29 mouse cellular contexts compared by ENCODE assay signal in the genomic region with DNA sequence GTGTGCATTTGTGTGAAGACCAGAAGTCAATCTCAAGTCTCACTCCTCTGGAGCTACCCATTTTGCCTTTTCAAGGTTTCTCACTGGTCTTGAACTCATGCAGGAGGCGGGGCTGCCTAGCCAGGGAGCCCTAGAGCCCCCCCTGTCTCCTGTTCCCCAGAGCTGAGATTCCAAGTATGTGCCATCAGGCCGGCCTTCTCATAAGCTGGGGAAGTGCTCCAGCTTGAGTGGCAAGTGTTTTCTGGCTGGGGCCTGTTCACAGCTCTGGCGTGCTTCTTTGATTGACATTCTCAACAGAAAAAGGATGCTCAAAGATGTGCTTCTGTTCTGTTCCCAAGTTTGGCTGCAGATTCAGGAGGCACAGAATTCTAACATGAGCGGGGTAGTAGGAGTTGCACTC. TPM values are rescaled to one million over a fixed set of nuclear protein-coding genes. Genes with fewer than 3 reads are reported as not detected.
"Had no signal": no experiment of that assay in that cellular context is flagged by ENCODE, and none has a peak within 500 bp of the region (broad histone marks: within the 10 kb centered on the region; RNA-seq: fewer than 3 reads in every experiment).

No protein-coding gene starts in this region.

- H3K36me3 ChIP-seq: limb, embryonic 10.5 days; limb, embryonic 13.5 days; midbrain, embryonic 12.5 days; midbrain, embryonic 15.5 days; neural tube, embryonic 12.5 days; neural tube, embryonic 15.5 days; stomach, embryonic 15.5 days had no signal

- H3K4me1 ChIP-seq: limb, embryonic 10.5 days; limb, embryonic 13.5 days; midbrain, embryonic 12.5 days; midbrain, embryonic 15.5 days; neural tube, embryonic 12.5 days; neural tube, embryonic 15.5 days; stomach, embryonic 15.5 days had no signal

- H3K4me2 ChIP-seq: limb, embryonic 13.5 days; lung, embryonic 14.5 days; midbrain, embryonic 12.5 days; midbrain, embryonic 15.5 days; neural tube, embryonic 12.5 days; neural tube, embryonic 15.5 days; stomach, embryonic 15.5 days had no signal

- H3K27ac ChIP-seq: kidney, postnatal 0 days; limb, embryonic 10.5 days; limb, embryonic 13.5 days; liver, embryonic 14.5 days; midbrain, embryonic 12.5 days; midbrain, embryonic 15.5 days; neural tube, embryonic 12.5 days; neural tube, embryonic 15.5 days; stomach, embryonic 15.5 days had no signal

- DNase-seq: kidney, adult 2 months; kidney, postnatal 36 days; layer of hippocampus, adult 9-11 months; liver, postnatal 0 days; lung, embryonic 14.5 days; lung, postnatal 4 days; right cerebral cortex, adult 18-20 months; right cerebral cortex, postnatal 14 days; right cerebral cortex, postnatal 4 days; thymus, adult 18-20 months; thymus, postnatal 36 days had no signal

- H3K27me3 ChIP-seq: limb, embryonic 13.5 days; midbrain, embryonic 12.5 days; midbrain, embryonic 15.5 days; neural tube, embryonic 12.5 days; neural tube, embryonic 15.5 days; stomach, embryonic 15.5 days had no signal

- ATAC-seq: intestine, postnatal 0 days; liver, postnatal 0 days; lung, postnatal 0 days; midbrain, embryonic 15.5 days had no signal

- H3K9ac ChIP-seq: limb, embryonic 13.5 days; liver, embryonic 14.5 days; liver, postnatal 0 days; lung, embryonic 14.5 days; midbrain, embryonic 12.5 days; midbrain, embryonic 15.5 days; neural tube, embryonic 12.5 days; neural tube, embryonic 15.5 days; stomach, embryonic 15.5 days had no signal

- H3K9me3 ChIP-seq: limb, embryonic 10.5 days; limb, embryonic 13.5 days; midbrain, embryonic 12.5 days; midbrain, embryonic 15.5 days; neural tube, embryonic 12.5 days; neural tube, embryonic 15.5 days; stomach, embryonic 15.5 days had no signal

- H3K4me3 ChIP-seq: limb, embryonic 10.5 days; limb, embryonic 13.5 days; midbrain, embryonic 12.5 days; midbrain, embryonic 15.5 days; neural tube, embryonic 12.5 days; neural tube, embryonic 15.5 days; stomach, embryonic 15.5 days had no signal

RNA-seq across cellular contexts. Expression of a gene that starts 50.1 kb away (rescaled TPM):
- total RNA-seq: layer of hippocampus, postnatal 25 days; left cerebral cortex, adult 18-20 months; left cerebral cortex, postnatal 25 days; megakaryocyte progenitor cell, adult 5-6 weeks had no signal
- polyA plus RNA-seq: intestine, postnatal 0 days had no signal

RNA-seq across cellular contexts. Expression of a gene that starts 53.9 kb away (rescaled TPM):
- total RNA-seq: liver, adult 2 months had no signal
- polyA plus RNA-seq: kidney, adult 2 months; testis, adult 2 months; urinary bladder, adult 2 months had no signal
